Mouse (Mus musculus) ES-E14 (cell line): Measurements from ENCODE around the gene Cenpl.

Experiments
- CHD2 ChIP-seq: IDR thresholded peaks from 2 replicates; pipeline ENCODE4 v1.6.1; 2014; ENCODE audit warnings: mild to moderate bottlenecking, low read depth, low read length, inconsistent platforms
- MAFK ChIP-seq: IDR thresholded peaks from 2 replicates; pipeline ENCODE4 v1.6.1; 2014; ENCODE audit warnings: mild to moderate bottlenecking, low read depth, low read length, inconsistent platforms; ENCODE audit not compliant: insufficient read depth
- ZC3H11A ChIP-seq: IDR thresholded peaks from 2 replicates; pipeline ENCODE4 v1.6.1; 2012; ENCODE audit warnings: low read depth, mild to moderate bottlenecking, inconsistent platforms, low read length, borderline replicate concordance
- ZNF384 ChIP-seq: IDR thresholded peaks from 2 replicates; pipeline ENCODE4 v1.6.1; 2012; ENCODE audit warnings: low read depth, low read length, inconsistent platforms

DNA sequence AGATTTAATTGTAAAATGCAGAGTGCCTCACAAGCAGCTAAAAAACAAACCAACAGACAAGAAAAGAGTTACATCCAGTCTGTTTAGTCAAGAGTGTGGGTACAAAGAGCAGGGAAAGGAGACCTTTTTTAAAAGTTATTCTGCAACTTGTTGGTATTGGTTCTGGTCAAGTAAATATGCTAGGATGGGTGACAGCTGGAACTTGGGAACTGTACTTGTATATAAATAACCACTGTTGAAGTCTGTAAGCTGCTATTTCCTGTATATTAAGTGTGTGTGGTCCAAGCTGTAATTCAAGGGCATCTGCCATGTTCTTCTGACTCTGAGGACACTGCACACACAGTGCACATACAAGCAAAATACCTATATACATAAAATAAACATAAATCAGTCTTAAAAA lies 44.1 kb downstream of the Cenpl start:
- TF ChIP-seq ZC3H11A (no peak), CHD2 (no peak), MAFK (no peak), ZNF384 (no peak)
